ENCODE assay signal across 9 mouse cellular contexts in genomic region chr3:89092509-89093090, GRCm38 (mm10). TPM values are rescaled to one million over a fixed set of nuclear protein-coding genes. Genes with fewer than 3 reads are reported as not detected.
A peak's percentile ranks its signal among the peaks of the same experiment; 100 is the strongest.
DNase-seq lines count a peak whose midpoint lies in the region; ATAC-seq lines count a peak whose summit lies in the region.
"Had no signal": no experiment of that assay in that cellular context is flagged by ENCODE, and none has a peak within 500 bp of the region (broad histone marks: within the 10 kb centered on the region; RNA-seq: fewer than 3 reads in every experiment).

No protein-coding gene starts in this region.

- H3K27ac ChIP-seq in limb, embryonic 15.5 days, result no peak overlapping the region
- no peak overlapping the region for H3K27ac ChIP-seq in stomach, embryonic 16.5 days (ENCODE audit: low read length)

- ATAC-seq in frontal cortex, adult (ENCODE audit: low TSS enrichment), result peak; percentile 4; the same call in 1 of the 2 replicates
- ATAC-seq in limb, embryonic 15.5 days (ENCODE audit: insufficient number of reproducible peaks, low FRiP score, low TSS enrichment, low read depth), result no peak
- no peak for ATAC-seq in stomach, embryonic 16.5 days (ENCODE audit: insufficient read depth, low FRiP score)

- peak overlapping the region; percentile 57 for H3K9ac ChIP-seq in limb, embryonic 15.5 days
- peak overlapping the region; percentile 46 for H3K9ac ChIP-seq in stomach, embryonic 16.5 days (ENCODE audit: low read length)

- H3K9me3 ChIP-seq in limb, embryonic 15.5 days, result no peaks in the 10 kb centered on the region
- no peaks in the 10 kb centered on the region for H3K9me3 ChIP-seq in stomach, embryonic 16.5 days (replicated peaks; ENCODE audit: control insufficient read depth, low read length)

- peaks cover 11% of the 10 kb centered on the region; the same call in 1 of the 2 replicates for H3K27me3 ChIP-seq in limb, embryonic 15.5 days
- H3K27me3 ChIP-seq in stomach, embryonic 16.5 days (ENCODE audit: control insufficient read depth, insufficient read depth, low read length), result no peaks in the 10 kb centered on the region

- no peak for DNase-seq in frontal cortex, adult 2 months (ENCODE audit: extremely low spot score in 1 of 2, low spot score in 1 of 2)
- peak; percentile 35 for DNase-seq in right cerebral cortex, postnatal 4 days
- no peak for DNase-seq in right cerebral cortex, postnatal 36 days (ENCODE audit: low spot score in 2 of 2)
- no peak for DNase-seq in right cerebral cortex, postnatal 25 days
- no peak for DNase-seq in adrenal gland, adult 18-20 months (ENCODE audit: low spot score in 2 of 2)

- H3K4me1 ChIP-seq in limb, embryonic 15.5 days, result peaks cover 45% of the 10 kb centered on the region
- peaks cover 27% of the 10 kb centered on the region for H3K4me1 ChIP-seq in stomach, embryonic 16.5 days (ENCODE audit: control insufficient read depth, insufficient read depth, low read length)

- peak overlapping the region; percentile 97 for H3K4me2 ChIP-seq in limb, embryonic 15.5 days
- H3K4me2 ChIP-seq in stomach, embryonic 16.5 days (ENCODE audit: low read depth, low read length), result peak overlapping the region; percentile 49

- H3K4me3 ChIP-seq in limb, embryonic 15.5 days, result peak overlapping the region; percentile 65
- peak overlapping the region; percentile 30 for H3K4me3 ChIP-seq in stomach, embryonic 16.5 days (replicated peaks; ENCODE audit: low read length)

- H3K36me3 ChIP-seq in limb, embryonic 15.5 days, result peaks cover 47% of the 10 kb centered on the region
- H3K36me3 ChIP-seq in stomach, embryonic 16.5 days (ENCODE audit: control insufficient read depth, insufficient read depth, low read length), result peaks cover 5% of the 10 kb centered on the region; the same call in 1 of the 2 replicates

- 20% methylated on average over 11 of the region's 11 CpGs for WGBS in limb, embryonic 15.5 days
- 29% methylated on average over 11 of the region's 11 CpGs for WGBS in stomach, embryonic 16.5 days

RNA-seq across cellular contexts. Expression of gene Rusc1, which starts 0.5 kb away (rescaled TPM):
- 153 and 157 TPM in 2 replicates for polyA plus RNA-seq in frontal cortex, adult 2 months (2012; rRNA removed)
- 29.2 and 31.1 TPM in 2 replicates for polyA plus RNA-seq in limb, embryonic 15.5 days (2015; fragmentation: Nextera tagmentation; extraction: Ambion mirVana)
- polyA plus RNA-seq in stomach, embryonic 16.5 days (2015; fragmentation: Nextera tagmentation; extraction: Ambion mirVana), result 19.2 and 22.8 TPM in 2 replicates
- total RNA-seq in adrenal gland, adult 18-20 months (2021), result 10 to 100 TPM; 34.5 to 35.7 TPM

RNA-seq across cellular contexts. Expression of gene Gm43738, which starts 8.3 kb away (rescaled TPM):
- polyA plus RNA-seq in frontal cortex, adult 2 months (2012; rRNA removed), result 0.08 TPM in 1 of 2 replicates, not detected in the other
- not detected in 2 replicates for polyA plus RNA-seq in limb, embryonic 15.5 days (2015; fragmentation: Nextera tagmentation; extraction: Ambion mirVana)
- polyA plus RNA-seq in stomach, embryonic 16.5 days (2015; fragmentation: Nextera tagmentation; extraction: Ambion mirVana), result not detected in 2 replicates
- total RNA-seq in adrenal gland, adult 18-20 months (2021), result not detected
- polyA plus RNA-seq: spleen, adult 2 months had no signal

RNA-seq across cellular contexts. Expression of gene Fdps, which starts 9.2 kb away (rescaled TPM):
- 97.5 and 98.5 TPM in 2 replicates for polyA plus RNA-seq in frontal cortex, adult 2 months (2012; rRNA removed)
- polyA plus RNA-seq in limb, embryonic 15.5 days (2015; fragmentation: Nextera tagmentation; extraction: Ambion mirVana), result 253 and 265 TPM in 2 replicates
- polyA plus RNA-seq in stomach, embryonic 16.5 days (2015; fragmentation: Nextera tagmentation; extraction: Ambion mirVana), result 340 and 368 TPM in 2 replicates
- total RNA-seq in adrenal gland, adult 18-20 months (2021), result 100 to 1,000 TPM; 213 to 346 TPM

RNA-seq across cellular contexts. Expression of gene Pklr, which starts 43.3 kb away (rescaled TPM):
- not detected in 2 replicates for polyA plus RNA-seq in frontal cortex, adult 2 months (2012; rRNA removed)
- 0.20 and 0.23 TPM in 2 replicates for polyA plus RNA-seq in limb, embryonic 15.5 days (2015; fragmentation: Nextera tagmentation; extraction: Ambion mirVana)
- polyA plus RNA-seq in stomach, embryonic 16.5 days (2015; fragmentation: Nextera tagmentation; extraction: Ambion mirVana), result 14.3 and 22.0 TPM in 2 replicates
- not detected for total RNA-seq in adrenal gland, adult 18-20 months (2021)
